Mouse (Mus musculus) heart, adult 11 months (tissue): Measurements from ENCODE around the gene Nacc1.

ENCODE experiments used
- DNase-seq: peaks from one replicate; pipeline ENCODE4 v3.0.0; 2022

The Nacc1 gene

DNA sequence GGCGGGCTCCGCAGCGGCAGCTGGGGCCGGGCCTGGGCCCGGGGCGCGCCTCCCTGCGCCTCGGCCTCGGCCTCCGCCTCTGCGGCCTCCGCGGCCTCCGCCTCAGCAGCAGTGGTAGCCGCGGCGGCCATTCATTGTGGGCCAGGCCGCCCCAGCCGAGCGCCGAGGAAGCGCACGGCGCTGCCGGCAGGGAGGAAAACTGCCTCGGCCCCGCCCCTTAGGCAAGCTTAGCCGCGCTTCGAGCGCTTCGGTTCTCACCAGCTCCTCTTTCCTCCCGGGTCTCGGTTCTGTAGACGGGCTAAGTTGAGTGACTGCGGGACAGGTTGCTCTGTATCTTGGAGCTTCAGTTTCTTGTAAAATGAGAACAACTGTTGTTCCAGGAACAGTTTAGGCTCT is at the start of gene Nacc1:
Gene Nacc1 (minus strand): TSS at position 158 of the 396 bp plus-strand sequence.
- peak; percentile 98 for DNase-seq

GRCm38 (mm10) chr8:84736521-84736920 is 48.9 kb upstream of the Nacc1 start:
- no peak for DNase-seq

GRCm38 (mm10) chr8:84735597-84735996 is 47.9 kb upstream of the Nacc1 start:
- DNase-seq: peak; percentile 97

DNA sequence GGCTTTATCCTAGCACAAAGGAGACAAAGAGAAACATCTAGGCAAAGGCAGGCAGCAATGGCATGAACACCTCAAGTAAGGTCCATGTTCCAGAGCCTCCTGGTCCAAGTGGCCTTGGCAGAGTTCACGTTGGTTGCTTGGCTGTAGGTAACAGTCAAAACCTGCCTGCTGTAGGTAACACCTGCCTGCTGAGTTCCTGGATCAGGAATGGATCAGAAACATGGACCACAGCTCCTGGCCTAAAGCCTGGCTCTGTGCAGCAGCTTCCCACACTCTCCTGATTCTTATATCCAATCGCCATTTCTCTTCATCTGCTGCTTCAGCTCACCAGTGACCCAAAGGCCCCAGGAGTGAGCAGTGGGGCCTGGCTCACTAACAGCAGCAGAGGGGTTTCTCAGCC is 47.0 kb upstream of the Nacc1 start:
- DNase-seq: no peak

DNA sequence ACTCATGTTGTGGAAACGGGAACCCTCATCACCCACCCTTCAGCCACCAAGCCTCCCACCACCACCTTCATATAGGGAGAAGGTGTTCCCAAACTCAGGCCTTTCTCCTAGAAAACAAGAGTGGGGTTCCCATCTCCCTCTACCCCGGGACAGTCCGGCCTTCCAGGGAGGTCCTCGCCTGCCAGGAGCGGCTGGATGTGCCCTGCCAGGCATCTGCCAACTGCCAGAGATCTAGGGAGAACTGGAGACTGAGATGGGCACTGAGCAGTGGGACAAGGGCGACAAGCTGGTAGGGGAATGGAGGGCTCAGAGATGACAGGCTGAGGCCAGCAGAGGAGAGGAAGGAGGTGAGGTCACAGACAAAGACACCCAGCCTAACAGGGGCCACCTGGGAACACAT is 46.3 kb upstream of the Nacc1 start:
- no peak for DNase-seq

- peak; percentile 96 for DNase-seq
These were observed 45.3 kb upstream of the Nacc1 start for GRCm38 (mm10) chr8:84732996-84733395.

GRCm38 (mm10) chr8:84732545-84732944 is 44.9 kb upstream of the Nacc1 start:
- DNase-seq: peak; percentile 92

- no peak for DNase-seq
These were observed 43.9 kb upstream of the Nacc1 start for GRCm38 (mm10) chr8:84731371-84732177.

DNA sequence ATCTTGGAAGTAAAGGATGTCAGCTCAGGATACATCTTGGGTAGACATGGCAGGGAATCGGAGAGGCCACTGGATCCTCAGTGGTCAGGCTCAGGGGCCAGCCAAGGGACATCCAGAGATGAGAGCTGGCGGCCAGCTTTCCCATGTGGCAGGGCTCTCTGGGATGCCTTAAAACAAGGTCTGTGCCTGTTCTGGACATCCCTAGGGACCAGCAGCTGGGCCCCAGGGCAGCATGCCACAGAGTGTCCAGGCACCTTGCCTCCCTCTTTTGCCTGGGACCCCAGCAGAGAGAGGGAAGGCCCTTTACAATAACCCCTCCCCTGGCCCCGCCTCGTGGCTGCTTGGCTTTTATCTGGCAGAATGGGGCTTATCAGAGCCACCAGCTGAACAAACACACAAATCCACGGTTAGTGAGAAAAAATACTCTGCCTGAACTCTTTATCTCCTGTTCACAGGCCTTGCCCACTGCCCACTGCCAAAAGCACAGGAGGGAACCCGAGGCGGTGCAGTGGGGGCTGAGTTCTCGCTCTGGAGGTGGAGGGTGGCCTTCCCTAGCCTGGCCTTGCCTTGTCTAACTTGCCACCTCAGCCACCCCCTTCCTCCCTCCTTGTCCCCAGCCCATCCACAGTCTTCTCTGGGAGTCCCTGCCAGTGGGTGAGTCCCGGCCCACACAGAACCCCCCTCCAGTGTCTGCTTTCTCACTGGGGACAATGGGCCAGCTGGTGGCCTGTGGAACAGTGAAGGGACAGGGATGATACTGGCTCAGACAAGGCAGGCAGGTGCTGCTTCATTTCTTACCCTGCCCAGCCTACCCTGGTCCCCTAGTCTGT is 43.1 kb upstream of the Nacc1 start:
- DNase-seq: peak; percentile 99

DNA sequence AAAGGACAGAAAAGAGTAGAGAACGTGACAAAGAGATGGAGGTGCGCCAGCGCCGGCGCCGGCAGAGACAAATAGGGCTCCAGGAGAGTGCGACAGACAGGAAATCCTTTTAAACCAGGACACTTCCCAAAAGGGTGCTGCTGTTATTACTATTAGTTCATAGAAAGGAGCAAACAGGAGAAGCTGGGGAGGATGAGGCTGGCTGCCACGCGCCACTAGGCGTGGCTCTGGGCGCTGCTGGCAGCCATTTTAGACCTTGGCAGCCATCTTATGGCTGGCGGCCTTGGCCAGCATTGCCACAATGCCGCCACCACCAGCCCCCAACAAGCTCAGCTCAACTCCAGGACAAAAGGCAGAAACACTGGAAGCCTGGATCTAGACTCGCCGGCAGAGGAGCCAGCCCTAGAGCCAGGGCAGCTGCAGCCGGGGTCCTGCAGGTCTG is 42.3 kb upstream of the Nacc1 start:
- peak; percentile 98 for DNase-seq

DNA sequence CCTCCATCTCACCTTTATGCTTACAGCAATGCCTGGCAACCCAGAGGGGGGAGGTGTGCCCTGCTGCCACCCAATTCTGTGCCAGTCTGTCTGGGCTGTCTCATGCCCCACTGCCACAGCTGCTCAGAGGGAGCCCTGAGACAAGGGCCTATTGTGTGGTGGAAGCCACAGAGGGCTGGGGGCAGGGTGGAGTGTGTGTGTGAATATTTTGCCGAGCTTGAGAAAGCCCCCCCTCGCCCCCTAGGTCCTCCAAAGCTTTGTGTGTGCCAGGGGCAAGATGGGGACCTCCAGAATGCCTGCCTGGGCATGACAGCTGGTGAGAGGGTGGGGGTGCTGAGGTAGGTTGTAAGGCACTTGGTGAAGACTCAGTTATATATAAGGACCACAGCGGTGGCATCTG is 40.8 kb upstream of the Nacc1 start:
- DNase-seq: no peak

GRCm38 (mm10) chr8:84725941-84726259 is 38.2 kb upstream of the Nacc1 start:
- peak; percentile 97 for DNase-seq

- DNase-seq: peak; percentile 95
These were observed 37.7 kb upstream of the Nacc1 start for GRCm38 (mm10) chr8:84725246-84725940.

GRCm38 (mm10) chr8:84724683-84725082 is 37.0 kb upstream of the Nacc1 start:
- DNase-seq: no peak

- no peak for DNase-seq
These were observed 35.9 kb upstream of the Nacc1 start for GRCm38 (mm10) chr8:84723571-84723900.

- peak; percentile 99 for DNase-seq
These were observed 35.3 kb upstream of the Nacc1 start, which contains the start of gene G430095P16Rik for GRCm38 (mm10) chr8:84722850-84723570. TSS of gene G430095P16Rik (plus strand) at chr8:84723007.

- no peak for DNase-seq
These were observed 34.8 kb upstream of the Nacc1 start for GRCm38 (mm10) chr8:84722530-84722849.

GRCm38 (mm10) chr8:84718959-84719690 is 31.5 kb upstream of the Nacc1 start:
- DNase-seq: no peak

- peak; percentile 95 for DNase-seq
These were observed 30.8 kb upstream of the Nacc1 start for GRCm38 (mm10) chr8:84718476-84718875.

- no peak for DNase-seq
These were observed 29.1 kb upstream of the Nacc1 start for GRCm38 (mm10) chr8:84716790-84717189.

DNA sequence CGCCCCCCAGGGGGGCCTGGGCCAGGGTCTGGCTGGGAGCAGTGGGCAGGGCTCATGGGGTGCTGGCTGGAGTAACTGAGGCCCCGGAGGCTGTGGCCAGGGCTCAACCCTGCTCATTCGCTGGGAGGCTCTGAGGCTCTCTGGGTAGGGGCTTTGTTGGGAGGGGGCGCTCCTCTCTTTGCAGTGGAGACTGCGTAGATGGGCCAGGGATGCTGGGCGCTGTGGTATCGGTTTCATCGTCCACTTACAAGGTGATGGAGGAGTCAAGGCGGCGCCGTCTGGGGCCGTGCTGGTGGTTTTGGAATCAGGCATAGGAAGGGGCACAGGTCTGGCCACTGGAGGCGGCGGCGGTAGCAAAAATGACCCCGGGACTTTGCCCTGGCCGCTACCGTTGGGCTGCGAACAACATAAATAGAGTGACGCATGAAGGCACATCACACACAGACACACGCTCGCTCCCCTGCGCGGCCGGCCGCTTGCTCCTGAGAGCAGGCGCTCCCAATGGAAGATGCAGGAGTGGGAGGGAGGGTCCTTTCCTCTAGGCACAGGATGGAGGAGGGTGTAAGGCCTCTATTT is 28.3 kb upstream of the Nacc1 start:
- DNase-seq: no peak

DNA sequence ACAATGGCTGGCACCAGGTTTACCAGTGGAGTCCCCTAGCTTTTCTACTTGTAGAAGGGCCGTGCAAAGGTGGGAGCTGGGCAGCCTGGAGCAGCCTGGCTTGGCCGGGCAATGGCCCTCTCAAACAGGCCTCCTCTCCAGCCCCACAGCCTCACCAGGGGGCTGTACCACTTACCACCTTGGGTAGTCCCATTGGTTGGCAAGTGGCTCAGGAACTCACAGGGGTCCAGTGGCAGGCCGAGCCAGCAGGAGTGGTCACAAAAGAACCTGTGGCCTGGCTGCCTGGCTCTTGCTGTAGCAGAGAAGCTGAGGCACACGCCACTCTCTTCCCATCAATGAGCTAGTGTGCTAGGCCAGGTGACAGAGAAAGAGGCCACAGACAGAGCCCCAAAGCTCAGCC is 26.5 kb upstream of the Nacc1 start:
- DNase-seq: no peak
